Mouse (Mus musculus): ENCODE measurements at regions not wholly inside any gene's neighbourhood (a gene's known extent, or its start where the extent isn't known, plus 50 kb on each side); places are given as distances from the start of the nearest gene placed in this dataset.

DNA sequence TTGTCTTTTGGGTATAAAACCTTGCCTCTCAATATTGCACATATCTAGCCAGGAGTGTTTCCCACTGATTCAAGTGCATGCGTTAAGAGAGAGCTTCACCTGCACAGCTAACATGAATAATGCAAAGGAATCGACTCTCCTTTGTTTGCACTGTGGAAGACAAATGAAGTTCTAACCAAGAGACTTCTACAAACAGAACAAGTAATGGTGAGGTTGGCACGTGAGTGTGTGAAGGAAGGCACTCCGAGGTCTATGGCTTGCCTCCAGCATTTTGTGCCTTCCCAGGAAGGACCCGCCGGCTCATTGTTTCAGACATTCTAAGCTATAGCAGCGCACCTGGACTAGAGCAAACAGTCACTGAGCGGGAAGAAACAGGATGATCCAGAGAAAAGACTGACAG lies 238.5 kb upstream of the Gm5148 start:
- ATAC-seq, result no peak

DNA sequence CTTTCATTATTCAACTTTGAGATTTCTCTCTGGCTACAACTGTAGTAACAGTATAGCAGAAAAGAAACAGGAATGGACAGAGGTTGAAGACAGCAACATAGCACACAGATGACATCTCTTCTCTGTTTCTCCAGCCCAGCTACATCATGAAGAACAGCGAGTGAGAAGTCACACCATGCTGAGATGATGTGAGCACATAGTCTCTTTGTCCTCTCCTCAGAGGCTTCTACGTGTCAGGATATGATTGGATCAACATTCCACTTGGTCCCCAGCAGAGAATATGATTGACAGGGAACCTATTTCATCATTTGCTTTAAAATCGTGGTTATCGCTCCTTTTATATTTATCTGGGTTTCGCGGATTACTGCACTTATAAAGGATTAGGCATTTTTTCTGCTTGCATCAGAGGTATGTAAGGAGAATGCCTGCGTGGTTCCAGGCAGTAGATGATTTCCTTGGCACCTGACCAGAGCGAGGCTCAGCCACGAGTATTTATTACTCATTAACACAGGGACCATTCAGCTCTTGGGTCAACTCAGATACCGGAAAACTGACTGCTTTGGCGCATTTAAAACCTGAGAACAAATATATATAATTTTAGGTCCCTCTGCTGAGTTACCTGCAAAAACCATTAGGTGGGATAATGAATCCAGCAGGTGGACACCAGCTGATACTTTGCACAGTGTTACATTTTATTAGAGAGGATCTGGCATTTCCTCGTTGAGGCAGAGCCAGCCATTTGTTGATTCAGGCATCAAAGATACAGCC lies 237.9 kb upstream of the Gm5148 start:
- ATAC-seq, result no peak

DNA sequence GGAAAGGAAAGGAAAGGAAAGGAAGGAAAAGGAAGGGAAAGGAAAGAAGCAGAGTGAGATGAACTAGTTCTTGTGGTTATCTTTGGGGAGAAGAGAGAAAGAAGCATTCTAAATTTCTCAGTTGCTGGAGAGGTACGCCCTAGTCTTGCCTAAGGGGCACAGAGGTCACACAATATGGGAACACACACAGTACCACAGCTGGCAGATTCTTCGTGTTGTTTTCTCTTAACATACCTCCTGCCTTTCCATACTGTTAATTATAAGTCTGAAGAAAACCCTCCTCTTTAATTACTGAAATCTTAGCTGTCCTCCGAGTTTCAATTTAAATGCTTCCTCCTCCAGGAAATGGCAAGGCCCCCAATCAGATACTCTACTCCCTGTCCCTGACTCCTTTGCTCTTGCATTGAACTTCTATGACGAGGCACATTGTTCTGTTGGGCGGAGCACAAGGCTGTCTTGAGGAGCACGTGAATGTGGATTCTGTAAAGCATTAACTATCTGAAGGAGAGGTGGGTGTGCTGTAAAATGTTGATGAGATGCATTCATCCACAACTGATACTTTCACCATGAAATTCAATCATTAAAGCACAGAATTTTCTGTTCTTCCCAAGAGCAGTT lies 234.2 kb upstream of the Gm5148 start:
- ATAC-seq, result no peak

DNA sequence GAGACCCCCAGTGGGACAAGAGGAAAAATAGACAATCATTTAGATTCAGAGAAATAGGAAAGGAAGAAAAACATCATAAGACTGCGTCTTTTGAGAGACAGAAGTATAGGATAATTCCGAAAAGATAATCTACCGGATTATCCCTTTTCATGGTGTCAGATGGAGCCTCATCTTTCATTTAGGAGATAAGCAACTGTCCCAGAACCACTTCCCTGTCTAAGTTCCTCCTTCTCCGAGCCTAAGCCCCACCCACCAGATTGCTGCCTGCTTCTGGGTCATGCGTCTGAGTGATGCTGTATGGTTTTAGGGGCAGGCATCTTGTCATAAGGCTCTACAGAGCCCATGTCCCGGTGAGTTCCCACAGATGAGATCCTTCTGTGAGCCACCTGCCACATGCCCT lies 232.3 kb upstream of the Gm5148 start:
- no peak for ATAC-seq

DNA sequence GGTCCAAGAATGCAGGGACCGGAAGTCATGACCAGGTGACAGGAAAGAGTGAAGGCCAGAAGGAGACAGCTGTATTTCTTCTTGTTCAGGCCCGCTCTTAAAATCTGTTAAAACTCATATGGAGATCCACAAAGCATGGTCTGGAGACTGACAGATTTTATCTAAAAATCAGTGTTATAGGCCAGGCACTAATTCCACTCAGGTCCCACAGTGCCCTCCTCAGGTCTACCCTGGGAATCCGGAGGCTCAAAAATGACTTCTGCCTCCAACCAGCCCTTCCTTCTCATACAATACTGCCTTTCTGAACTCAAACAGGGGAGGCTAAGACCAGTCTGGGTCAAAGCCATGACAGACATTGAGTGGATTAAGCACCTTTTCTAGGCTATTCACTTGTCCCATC lies 228.6 kb upstream of the Gm5148 start:
- no peak for ATAC-seq

DNA sequence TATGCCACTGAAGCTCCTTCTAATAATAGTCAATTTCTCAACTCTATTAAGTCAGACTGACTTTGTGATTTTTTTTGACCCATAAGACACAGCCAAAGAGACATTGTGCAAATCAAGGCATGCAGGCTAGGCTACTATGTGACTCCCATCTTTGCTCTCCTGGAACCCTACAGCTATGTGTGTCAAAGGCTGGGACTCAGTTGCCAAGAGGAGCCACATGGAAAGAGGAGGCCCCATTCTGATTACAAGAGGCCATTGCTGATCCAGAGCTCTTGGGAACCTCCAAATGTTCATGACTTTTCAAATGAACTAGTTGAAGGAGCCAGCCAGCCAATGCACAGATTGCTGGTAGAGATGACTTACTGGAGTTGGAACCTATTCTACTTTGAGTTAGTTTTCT lies 228.0 kb upstream of the Gm5148 start:
- no peak for ATAC-seq

DNA sequence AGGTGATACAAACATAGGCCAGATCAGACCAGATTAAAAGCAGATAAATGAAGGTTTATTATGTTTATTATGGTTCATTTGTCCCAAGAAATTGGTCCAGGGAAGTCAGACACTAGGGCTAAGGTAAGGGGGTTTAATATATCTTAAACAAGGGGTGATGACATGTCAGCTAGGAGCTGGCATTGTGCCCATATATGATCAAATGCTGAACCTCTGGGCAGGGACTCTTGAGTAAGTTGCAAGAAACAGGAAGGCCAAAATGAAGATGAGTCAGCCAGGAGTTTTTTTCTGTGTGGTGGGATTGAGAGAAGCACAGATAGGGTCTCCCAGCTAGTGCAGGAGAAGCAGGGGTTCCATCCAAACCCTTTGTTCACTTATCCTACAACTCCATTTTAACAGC lies 219.4 kb upstream of the Gm5148 start:
- ATAC-seq, result no peak

DNA sequence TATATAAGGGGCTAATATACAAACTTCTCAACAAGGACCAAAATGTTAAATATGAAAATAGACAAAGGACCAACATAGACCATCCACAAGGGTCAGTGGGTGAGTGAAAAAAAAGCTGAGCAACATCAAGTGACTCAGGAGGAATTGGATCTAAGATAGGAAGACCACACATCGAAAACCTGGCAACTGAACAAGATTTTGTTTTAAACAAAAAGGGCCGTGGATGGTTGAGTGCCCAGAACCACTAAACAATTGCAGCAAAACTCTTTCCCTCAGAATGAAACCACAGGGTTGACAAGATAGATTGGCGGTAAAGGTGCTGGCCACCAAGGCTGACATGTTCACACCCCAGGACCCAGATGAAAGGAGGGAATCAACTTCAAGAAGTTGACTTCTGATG lies 215.7 kb upstream of the Gm5148 start:
- no peak for ATAC-seq

DNA sequence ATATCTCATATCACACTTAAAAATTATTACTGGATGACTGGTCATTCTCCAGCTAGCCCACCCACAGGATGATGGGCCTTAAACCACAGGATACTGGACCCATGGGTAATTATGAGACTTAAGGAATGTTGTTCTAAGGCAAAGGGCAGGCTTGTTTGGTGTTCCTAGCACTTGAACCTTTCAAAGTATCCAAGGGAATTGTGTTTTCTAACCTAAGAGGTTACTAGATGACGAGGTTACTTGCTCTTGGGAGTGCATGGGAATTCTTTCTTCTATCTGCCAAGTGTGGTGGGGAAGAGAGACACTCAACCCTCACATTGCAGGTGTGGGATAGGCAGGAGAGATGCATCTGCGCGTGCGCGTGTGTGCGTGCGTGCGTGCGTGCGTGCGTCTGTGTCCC lies 214.6 kb upstream of the Gm5148 start:
- ATAC-seq, result no peak

DNA sequence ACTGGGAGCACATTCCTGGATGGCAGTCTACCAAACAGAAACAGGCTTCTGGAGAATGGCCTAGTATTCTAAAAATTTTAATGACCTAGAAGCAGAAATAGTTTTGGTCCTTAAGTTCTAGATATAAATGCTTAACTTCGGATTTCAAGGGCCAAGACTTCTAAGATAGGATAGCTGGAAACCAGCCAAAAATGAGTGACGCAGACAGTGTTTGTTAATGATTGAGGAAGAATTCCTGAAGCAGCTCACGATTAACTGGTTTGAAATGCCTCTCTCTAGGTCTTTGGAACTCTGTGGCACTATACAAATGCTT lies 213.9 kb upstream of the Gm5148 start:
- no peak for ATAC-seq

DNA sequence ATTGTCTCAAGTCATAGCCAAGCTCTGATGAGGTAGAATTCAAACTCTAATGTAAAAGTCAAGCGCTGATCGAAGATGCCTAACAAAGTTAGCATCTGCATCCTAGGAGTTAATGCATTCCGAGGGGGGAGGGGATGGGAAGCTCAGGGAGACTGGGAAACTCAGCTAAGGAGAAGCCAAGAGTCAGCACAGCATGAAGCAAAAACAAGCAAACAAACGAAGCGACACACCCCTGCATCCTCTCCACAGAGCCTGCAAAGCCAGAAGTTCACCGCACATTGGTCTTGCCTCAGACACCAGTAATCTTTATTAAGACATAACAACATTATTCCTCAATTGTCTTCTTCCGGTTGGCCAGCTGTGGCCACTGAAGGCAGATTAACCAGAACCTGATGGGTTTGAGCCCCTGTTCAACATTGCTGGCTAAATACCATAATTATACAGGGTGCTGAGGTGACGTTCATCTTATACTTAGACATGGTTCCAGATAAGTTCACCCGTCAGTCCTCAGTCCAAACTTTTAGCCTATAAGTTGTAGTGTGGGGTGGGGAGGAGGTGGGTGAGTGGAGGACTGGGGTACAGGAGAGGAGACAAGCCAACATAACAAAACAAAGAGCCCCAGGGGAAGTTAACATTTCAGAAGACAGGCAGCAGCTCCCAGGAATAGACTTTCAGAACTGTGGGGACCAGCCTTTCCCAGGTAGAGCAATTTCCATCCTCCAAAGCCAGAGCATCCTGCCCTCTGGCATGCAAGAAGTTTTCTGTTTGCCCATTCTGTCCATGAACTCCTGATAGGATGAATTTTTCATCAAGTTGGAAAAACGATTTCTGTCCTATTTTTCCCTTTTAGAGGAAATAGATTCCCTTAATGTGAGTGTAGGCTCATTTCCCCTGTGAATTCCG lies 213.3 kb upstream of the Gm5148 start:
- no peak for ATAC-seq

DNA sequence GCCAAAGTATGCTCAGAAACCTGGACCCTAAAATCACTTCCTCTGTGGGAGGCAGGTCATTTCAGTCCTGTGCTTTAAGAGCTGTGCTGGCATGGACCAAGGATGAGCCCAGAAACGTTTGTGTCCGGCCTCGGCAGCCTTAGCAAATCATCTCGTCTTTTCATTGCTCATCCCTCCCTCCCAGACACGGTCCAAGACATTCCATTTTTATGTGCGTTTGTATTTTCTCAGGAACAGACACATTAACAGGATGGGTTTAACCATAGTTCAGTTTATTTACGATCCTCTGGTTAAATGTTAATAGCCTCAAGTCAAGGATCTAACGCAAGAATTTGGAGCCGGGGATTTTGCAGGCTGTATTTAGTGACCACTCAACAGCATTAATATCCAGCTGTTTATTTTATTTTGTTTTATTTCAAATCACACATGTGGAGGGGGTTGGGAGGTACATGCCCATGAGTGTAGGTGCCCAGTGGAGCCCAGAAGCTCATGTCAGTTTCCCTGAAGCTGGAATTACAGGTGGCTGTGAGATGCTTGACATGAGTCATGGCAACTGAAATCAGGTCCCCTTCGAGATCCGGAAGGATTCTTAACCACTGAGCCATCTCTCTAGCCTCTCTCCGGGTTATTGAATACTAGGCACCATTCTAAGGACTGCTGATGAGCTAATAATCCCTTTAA lies 212.1 kb upstream of the Gm5148 start:
- ATAC-seq, result no peak

DNA sequence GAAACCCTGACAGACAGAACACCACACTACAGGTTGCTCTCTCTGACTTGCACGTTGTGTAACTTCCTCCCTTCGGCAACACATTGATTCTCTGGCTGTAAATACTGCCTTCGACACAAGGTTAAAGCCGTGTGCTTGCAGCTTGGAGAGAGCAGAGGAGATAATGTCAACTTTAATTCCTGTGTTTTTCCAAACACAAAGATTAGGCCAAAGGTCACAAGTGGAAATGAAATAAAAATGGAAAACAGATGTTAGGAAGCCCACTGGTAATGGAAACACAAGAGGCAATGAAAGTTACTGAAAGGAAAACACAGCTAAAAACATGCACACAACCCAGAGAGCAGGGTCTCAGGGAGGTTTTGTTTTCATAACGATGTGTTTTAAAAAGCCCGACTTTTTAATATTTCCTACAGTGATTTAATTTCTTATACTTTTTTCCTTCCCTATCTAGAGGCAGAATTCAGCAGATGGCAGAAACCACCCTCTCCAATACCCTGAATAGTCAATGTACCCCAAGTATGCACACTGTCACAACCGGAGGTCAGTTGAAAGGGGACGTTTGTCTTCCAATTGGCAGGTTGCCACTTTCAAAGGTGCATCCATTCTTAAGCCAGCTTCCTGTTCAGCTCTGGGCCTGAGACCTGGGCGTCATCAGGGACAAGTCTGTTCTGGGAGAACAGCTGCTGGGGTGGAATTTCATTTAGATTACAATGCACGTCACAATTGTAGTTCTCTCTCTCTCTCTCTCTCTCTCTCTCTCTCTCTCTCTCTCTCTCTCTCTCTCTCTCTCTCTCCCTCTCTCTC lies 210.8 kb upstream of the Gm5148 start:
- no peak for ATAC-seq

DNA sequence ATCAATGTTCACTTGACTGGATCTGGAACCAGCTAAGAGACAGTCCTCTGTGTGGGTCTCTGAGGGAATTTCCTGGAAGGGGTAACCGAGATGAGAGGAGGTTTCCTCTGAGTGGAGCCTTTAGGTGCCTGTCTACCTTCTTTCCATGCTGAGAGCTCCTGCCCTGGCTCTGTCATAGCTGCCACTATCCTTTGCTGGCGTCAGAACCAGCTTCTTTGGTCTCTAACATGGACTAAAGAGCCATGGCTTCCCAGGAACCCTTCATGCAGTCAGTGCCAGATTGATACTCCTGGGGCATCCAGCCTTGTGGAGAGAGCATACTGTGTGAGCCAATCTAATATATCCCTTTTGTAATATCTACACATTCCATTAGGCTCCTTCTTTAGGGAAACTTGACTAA lies 209.9 kb upstream of the Gm5148 start:
- ATAC-seq, result no peak

DNA sequence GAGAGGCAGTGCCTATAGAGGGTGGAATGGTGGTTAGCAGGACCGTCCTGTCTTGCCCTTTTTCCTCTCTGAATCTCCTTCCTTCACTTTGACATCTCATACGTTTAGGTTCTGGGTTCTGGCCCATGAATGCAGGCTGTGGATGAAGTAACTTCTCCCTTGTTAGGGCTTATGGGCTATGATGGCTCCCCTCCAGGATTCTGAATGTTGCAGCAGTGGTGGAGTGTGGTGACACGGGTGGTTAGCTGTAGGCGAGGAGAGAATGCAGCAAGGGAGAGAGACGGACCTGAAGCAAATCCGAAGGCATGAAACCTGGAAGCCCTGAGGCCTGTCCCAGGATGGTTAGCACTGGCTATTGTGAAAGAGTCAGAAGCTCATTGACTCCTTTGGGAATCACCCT lies 204.4 kb upstream of the Gm5148 start:
- no peak for ATAC-seq

DNA sequence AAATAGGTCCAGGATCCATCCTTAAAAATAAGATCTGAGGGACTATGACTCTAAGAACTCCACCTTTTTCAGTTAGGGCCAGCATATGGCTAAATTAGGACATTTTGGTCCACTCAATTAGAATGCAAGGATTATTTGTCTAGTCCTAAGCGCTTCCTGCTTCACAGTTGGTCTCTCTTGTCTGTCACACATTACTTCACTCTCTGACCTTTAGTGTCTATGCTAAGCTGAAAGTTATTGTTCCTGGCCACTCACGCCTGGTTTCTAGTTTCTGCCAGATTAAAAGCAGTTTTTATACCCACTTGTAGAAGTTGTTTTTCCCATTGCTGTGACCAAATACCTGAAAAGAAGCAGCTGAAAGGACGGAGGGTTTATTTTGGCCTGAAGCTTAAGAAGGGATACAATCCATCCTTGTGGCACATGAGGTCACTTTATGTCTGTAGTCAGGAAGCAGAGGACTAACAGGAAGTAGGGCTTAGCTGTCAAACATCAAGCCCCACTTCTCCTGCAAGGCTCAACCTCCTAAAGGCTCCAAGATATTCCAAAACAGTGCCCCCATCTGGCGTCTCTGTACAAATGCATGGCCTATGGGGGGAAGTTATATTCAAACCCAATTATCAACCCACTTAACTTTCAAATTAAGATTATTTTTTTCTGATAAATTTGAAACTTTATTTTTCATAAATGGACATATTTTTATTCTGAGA lies 195.3 kb upstream of the Gm5148 start:
- ATAC-seq, result peak; percentile 50

DNA sequence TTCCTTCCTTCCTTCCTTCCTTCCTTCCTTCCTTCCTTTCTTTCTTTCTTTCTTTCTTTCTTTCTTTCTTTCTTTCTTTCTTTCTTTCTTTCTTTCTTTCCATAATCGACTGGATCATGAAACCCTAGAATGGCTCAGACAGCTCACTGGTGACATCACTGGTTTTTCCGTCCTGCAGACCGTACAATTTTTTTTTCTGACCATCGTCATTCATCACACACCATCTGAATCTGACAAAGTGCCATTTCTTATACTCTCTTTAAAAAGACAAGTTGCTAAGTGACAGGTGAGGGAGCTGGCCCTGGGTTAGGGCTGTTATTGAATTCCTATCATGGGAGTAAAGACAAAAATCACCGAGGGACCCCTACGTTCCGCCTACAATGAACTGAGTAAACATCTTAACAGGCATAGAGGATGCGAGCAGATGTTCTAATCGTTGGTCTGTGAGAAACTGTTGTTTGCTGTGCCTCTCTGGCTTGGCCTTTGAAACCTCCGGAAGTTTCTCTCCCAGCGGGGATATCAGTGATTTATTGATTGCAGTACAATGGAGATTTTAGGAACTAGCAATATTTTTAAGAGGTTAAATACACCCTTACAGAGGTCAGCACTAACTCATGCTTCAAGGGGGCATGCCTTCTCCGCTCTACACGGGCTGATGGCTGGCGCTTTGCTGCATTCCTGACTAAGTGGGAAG lies 192.6 kb upstream of the Gm5148 start:
- peak; percentile 65 for ATAC-seq

DNA sequence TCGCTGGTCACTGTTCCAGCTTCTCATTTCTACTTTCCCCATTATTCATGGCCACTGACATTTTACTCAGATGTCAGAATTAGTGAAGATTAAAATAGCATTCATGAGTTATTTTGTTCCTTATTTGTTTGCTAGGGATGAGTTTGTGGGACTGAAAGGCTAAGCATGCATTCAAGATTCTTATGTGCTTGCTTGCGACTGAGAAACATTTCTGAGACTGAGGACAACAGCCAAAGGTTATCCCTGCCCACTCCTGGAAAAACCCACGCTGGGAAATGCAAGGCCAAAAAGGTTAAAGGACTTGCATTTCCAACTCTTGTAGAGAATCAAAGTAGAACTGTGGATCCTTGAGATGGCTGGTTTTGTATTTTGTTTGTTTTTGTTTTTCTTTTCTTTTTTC lies 192.0 kb upstream of the Gm5148 start:
- no peak for ATAC-seq

DNA sequence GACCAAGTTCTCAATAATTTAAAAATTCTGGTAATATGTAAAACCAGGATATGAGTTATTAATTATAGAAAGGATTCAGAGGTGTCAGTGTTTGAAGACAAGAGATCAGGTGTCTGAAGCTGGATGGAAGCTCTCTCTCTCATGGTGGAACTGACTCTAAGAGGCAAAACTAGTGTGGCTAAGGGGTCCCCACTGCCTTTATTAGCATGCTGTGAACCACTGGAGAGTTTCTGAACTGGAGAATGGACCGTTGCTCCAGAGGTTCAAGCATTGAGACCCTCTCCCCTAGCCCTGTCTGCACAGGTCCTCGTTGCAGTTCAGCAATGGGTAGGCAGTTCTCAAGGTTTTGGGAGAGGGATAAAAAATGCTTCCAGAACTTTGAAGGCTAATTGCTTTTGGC lies 191.4 kb upstream of the Gm5148 start:
- ATAC-seq, result no peak

DNA sequence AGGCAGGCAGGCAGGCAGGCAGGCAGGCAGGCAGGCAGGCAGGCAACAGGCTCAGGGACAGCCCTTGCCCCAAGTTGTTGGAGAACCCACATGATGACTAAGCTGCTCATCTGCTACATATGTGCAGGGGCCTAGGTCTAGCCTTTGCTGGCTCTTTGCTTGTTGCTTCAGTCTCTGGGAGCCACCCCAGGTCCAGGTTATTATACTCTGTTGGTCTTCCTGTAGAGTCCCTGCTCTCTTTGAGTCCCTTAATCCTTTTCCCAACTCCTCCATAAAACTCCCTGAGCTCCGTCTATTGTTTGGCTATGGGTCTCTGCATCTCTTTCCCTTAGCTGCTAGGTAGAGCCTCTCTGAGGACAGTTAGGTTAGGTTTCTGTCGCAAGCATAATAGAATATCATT lies 189.8 kb upstream of the Gm5148 start:
- no peak for ATAC-seq

DNA sequence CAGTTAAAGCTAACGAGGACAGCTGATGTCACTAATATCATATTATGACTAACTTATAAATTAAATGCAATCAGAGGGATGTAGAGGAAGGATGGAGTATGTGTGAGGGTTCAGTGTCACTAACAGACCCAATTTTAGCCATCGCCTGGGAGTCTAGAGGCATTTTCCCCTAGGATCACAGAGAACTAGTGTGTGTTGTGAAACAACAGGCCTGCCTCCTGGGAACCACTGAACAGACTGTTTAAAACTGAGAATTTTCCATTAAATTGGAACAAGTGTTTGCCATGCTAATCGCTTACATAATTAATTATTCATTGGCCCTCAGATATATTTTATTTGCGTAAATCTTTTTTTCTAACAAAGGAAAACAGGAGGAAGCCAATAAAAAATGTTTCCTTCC lies 185.5 kb upstream of the Gm5148 start:
- no peak for ATAC-seq
